Mouse (Mus musculus): ENCODE data around the gene C8g.

GRCm38 (mm10) chr2:25472550-25472949 lies 29.0 kb downstream of the C8g start:
- TF ChIP-seq ZC3H11A (IDR thresholded peaks at IDR 0.05; ENCODE audit: borderline replicate concordance, low read depth, low read length) (no peak), ZNF384 (IDR thresholded peaks at IDR 0.05; ENCODE audit: low read depth, low read length) (no peak), CHD2 (IDR thresholded peaks at IDR 0.05; ENCODE audit: low read depth, low read length) (no peak), MAFK (IDR thresholded peaks at IDR 0.05; ENCODE audit: insufficient read depth, low read depth, low read length) (no peak)
